Mouse (Mus musculus) gastrocnemius, adult 2 months (tissue): ENCODE data around the gene Man2a1. TPM values are rescaled to one million over a fixed set of nuclear protein-coding genes. Genes with fewer than 3 reads are reported as not detected.
"Not testable (repeated sequence)": the region's sequence is repeated elsewhere in the genome, so short reads cannot be mapped to it uniquely, and the experiment has no call there.

ENCODE experiments used
- DNase-seq: peaks from one replicate; pipeline ENCODE4 v3.0.0; 2022
- H3K27ac ChIP-seq: fragments of 200-600 bp; 2 replicates; pipeline ENCODE4 v1.8.1; 2022; ENCODE audit warnings: mild to moderate bottlenecking
- H3K4me3 ChIP-seq: fragments of 200-600 bp; 2 replicates; pipeline ENCODE4 v1.8.1; 2022; ENCODE audit warnings: mild to moderate bottlenecking, moderate library complexity
- CTCF ChIP-seq: fragments of 200-600 bp; IDR thresholded peaks from 2 replicates; pipeline ENCODE4 v1.8.1; 2022; ENCODE audit warnings: antibody characterized with exemption, mild to moderate bottlenecking, moderate library complexity
- intact Hi-C: fragments of 180-260 bp; cut with DNase I; formaldehyde crosslinking; loops from one replicate; pipeline ENCODE4 v1.15.1; 2025
- total RNA-seq, 2 experiments: library from RNA; stranded (reverse); gene quantifications; 2 replicates each; pipeline ENCODE4 v1.2.3; 2021

The Man2a1 gene
- total RNA-seq, 2 experiments from 2014 or later, result 9.0 to 9.8 TPM

GRCm38 (mm10) chr17:64743606-64744300 lies 143.2 kb downstream of the Man2a1 start:
- no peak for DNase-seq
- TF ChIP-seq CTCF, result no peak
- intact Hi-C loops, result no loop called here
- H3K4me3 ChIP-seq, result no peak overlapping the region
- no peak overlapping the region for H3K27ac ChIP-seq

DNA sequence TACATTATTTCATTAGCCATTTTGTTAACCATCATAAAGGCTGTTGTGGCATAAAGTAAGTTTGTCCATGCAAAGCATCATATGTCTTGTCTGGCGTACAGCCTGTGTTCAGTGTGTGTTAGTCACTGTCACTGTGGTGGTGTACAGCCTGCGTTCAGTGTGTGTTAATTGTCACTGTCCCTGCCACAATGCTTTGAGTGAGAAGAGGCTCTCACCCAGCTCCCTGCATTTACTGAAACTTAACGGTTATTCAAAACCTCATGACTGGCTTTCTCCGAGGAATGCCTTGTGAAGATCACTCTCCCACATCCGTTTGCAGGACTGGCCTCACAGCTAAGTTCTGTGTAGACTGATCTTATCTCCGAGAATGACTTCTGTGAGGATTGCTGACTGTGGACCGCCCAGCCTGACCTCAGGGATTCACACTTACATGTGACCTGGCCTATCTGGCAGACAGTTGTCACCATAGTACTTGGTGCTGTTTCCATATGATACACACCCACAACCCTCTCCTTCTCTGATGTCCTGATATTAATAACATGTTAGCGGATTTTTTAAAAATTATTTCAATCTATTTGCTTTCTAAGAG lies 146.2 kb downstream of the Man2a1 start:
- no peak for DNase-seq
- no peak for TF ChIP-seq CTCF
- no peak overlapping the region for H3K27ac ChIP-seq
- intact Hi-C loops, result no loop called here
- H3K4me3 ChIP-seq, result no peak overlapping the region

DNA sequence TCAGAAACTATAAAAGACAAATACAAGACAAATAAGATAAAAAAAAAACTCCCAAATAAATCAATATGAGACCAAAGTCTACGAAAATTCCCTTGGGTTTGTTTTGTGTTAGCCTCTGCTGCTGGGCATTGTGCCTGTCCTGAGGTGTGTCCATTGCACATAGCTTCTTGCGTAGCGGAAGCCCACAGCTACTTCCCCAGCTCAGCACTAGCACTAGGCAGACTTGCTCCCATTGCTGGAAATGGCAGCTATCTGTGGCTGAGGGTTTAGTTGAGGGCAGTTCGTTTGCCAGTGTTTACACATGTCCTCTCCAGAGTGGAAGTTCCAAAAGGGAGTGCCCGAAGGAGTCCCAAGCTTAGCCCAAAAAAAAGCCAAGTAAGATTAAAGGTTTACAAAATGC lies 146.9 kb downstream of the Man2a1 start:
- no peak for DNase-seq
- no peak overlapping the region for H3K4me3 ChIP-seq
- H3K27ac ChIP-seq, result peak overlapping the region; percentile 39
- intact Hi-C loops, result no loop called here
- TF ChIP-seq CTCF, result no peak

- H3K27ac ChIP-seq, result peak overlapping the region; percentile 39
- intact Hi-C loops, result no loop called here
- peak; percentile 67 for DNase-seq
- no peak for TF ChIP-seq CTCF
- no peak overlapping the region for H3K4me3 ChIP-seq
Observed at GRCm38 (mm10) chr17:64748131-64748530, 147.6 kb downstream of the Man2a1 start.

GRCm38 (mm10) chr17:64749146-64749545 lies 148.6 kb downstream of the Man2a1 start:
- Histone ChIP-seq H3K27ac (no peak overlapping the region), H3K4me3 (no peak overlapping the region)
- no peak for TF ChIP-seq CTCF
- intact Hi-C loops, result no loop called here
- DNase-seq, result no peak

DNA sequence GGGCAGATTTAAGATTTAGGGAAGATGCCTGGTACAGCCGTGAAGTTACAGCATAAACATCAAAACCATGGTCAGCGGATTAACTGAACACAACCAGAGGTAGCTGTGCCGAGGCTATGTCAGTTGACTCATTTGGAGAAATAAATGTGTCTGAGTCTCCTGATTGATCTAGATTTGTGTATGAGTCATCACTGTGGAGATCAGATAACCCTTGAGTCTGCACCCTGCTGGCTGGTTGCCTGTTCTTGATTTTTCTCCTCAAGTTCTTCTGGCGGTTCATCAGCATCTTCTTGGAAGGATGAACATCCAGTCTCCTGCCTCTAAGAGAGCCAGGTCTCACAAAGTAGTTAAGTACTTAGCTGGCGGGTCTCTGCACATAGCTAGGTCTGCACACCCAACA lies 150.7 kb downstream of the Man2a1 start:
- Histone ChIP-seq H3K4me3 (no peak overlapping the region), H3K27ac (peak overlapping the region; percentile 62)
- intact Hi-C loops, result no loop called here
- TF ChIP-seq CTCF, result no peak
- peak; percentile 47 for DNase-seq

- intact Hi-C loops, result no loop called here
Observed at GRCm38 (mm10) chr17:64752126-64753019, 151.8 kb downstream of the Man2a1 start.

DNA sequence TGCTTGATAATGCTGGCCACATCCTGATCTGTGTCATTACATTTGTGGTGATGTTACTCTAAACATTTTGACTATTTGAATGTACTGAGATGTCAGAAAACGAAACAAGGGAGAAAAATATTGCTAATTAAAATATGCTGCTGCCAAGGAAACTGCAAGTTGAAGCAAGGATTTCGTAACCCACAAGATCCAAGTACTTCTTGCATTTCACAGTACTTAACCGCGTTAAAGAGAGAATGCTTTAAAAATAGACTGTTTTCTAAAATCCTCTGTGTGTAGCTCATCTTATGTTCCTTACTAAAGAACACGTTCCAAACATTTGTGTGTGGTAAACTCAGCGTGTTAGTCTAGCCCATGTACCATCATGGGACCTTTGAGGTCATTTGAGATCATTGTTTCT lies 153.0 kb downstream of the Man2a1 start:
- TF ChIP-seq CTCF, result no peak
- intact Hi-C loops, result no loop called here
- Histone ChIP-seq H3K27ac (peak overlapping the region; percentile 62), H3K4me3 (no peak overlapping the region)
- no peak for DNase-seq

More at GRCm38 (mm10) chr17:64752126-64753019, 151.8 kb downstream of the Man2a1 start:
- TF ChIP-seq CTCF, result no peak
- Histone ChIP-seq H3K27ac (peak overlapping the region; percentile 62), H3K4me3 (no peak overlapping the region)
- peak; percentile 47 for DNase-seq

DNA sequence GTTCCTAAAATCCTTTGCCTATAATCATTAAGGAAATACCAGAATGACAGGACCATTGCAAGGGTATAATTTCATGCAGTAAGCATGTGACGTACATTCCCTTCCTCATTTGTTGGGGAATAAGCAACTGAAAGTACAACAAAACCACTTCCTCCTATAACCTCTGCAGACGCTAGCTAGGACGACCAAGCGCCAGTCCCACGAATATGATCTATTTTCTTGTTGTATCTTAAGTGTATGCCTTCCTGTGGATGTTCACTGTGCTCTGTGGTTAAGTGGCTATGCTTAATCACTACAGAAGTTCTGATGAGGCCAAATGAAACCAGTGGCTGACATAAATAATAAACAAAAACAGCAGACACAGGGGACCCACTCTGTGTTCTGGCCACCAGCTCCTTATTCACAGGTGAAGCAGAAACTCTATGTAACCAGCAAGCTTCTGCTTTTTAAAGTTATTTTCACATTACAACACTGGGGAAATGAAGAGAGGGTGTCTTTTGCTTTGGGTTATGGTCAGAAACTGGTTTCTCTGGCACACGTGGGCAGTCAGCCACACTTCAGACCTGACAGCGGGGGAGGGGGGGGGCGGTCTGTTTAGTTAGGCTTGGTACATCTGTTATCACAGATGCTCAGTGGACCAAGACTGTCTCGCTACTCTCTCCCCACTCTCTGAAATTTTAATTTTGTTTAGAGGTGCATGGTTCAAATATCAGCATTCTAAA lies 153.8 kb downstream of the Man2a1 start:
- intact Hi-C loops, result no loop called here
- no peak for DNase-seq
- TF ChIP-seq CTCF, result no peak
- Histone ChIP-seq H3K27ac (peak overlapping the region; percentile 62), H3K4me3 (no peak overlapping the region)

GRCm38 (mm10) chr17:64755191-64755590 lies 154.7 kb downstream of the Man2a1 start:
- intact Hi-C loops, result no loop called here
- DNase-seq, result no peak
- Histone ChIP-seq H3K27ac (no peak overlapping the region), H3K4me3 (no peak overlapping the region)
- no peak for TF ChIP-seq CTCF

GRCm38 (mm10) chr17:64762651-64763050 lies 162.1 kb downstream of the Man2a1 start:
- H3K4me3 ChIP-seq, H3K27ac ChIP-seq, intact Hi-C loops, DNase-seq: not testable (repeated sequence)

GRCm38 (mm10) chr17:64763491-64763890 lies 163.0 kb downstream of the Man2a1 start:
- no peak for DNase-seq
- intact Hi-C loops, result no loop called here

More at GRCm38 (mm10) chr17:64763491-64763890, 163.0 kb downstream of the Man2a1 start:
- no peak for TF ChIP-seq CTCF
- Histone ChIP-seq H3K27ac (no peak overlapping the region), H3K4me3 (no peak overlapping the region)
